Mouse (Mus musculus) midbrain, embryonic 16.5 days (tissue): ENCODE results near the gene Msn. TPM values are rescaled to one million over a fixed set of nuclear protein-coding genes. Genes with fewer than 3 reads are reported as not detected.

ENCODE experiments used
- ATAC-seq: fragments of 200-750 bp; cut with Nextera tagmentation; 2 replicates; pipeline ENCODE4 v1.8.0; 2017; ENCODE audit warnings: moderate TSS enrichment
- H3K27ac ChIP-seq: fragments of 300-500 bp; sonication (generic); 2 replicates; pipeline ENCODE4 v1.5.1; 2014; ENCODE audit warnings: mild to moderate bottlenecking, low read length, mixed read lengths
- H3K27me3 ChIP-seq: fragments of 300-500 bp; sonication (generic); 2 replicates; pipeline ENCODE4 v1.6.1; 2014; ENCODE audit warnings: low read depth, low read length, mixed read lengths; ENCODE audit not compliant: control insufficient read depth, insufficient read depth
- H3K36me3 ChIP-seq: fragments of 300-500 bp; sonication (generic); 2 replicates; pipeline ENCODE4 v1.6.1; 2014; ENCODE audit warnings: mild to moderate bottlenecking, low read length, moderate library complexity, mixed read lengths; ENCODE audit not compliant: control insufficient read depth, insufficient read depth
- H3K4me1 ChIP-seq: fragments of 300-500 bp; sonication (generic); 2 replicates; pipeline ENCODE4 v1.6.1; 2014; ENCODE audit warnings: mild to moderate bottlenecking, low read length, mixed read lengths; ENCODE audit not compliant: control insufficient read depth, insufficient read depth
- H3K4me2 ChIP-seq: fragments of 300-500 bp; sonication (generic); 2 replicates; pipeline ENCODE4 v1.6.1; 2014; ENCODE audit warnings: mild to moderate bottlenecking, low read length, mixed read lengths
- H3K4me3 ChIP-seq: fragments of 300-500 bp; sonication (generic); 2 replicates; pipeline ENCODE4 v1.5.1; 2014; ENCODE audit warnings: low read depth, mild to moderate bottlenecking, low read length, moderate library complexity, mixed read lengths
- H3K9ac ChIP-seq: fragments of 300-500 bp; sonication (generic); 2 replicates; pipeline ENCODE4 v1.6.1; 2014; ENCODE audit warnings: low read depth, low read length, mixed read lengths
- H3K9me3 ChIP-seq: fragments of 300-500 bp; sonication (generic); replicated peaks from 2 replicates; pipeline ENCODE4 v1.6.1; 2014; ENCODE audit warnings: mild to moderate bottlenecking, low read length, mixed read lengths; ENCODE audit not compliant: control insufficient read depth, poor library complexity, severe bottlenecking
- WGBS: fragments of 180-500 bp; shearing (Covaris S2); extraction: QIAGEN DNeasy Blood & Tissue Kit; methylation state at CpG from one replicate; pipeline ENCODE4 v1.1.7; 2014; 5-methylcytosine and 5-hydroxymethylcytosine counted together
- polyA plus RNA-seq: library from polyadenylated mRNA; unstranded; fragments of >200 nt; fragmentation: Nextera tagmentation; extraction: Ambion mirVana; gene quantifications from 2 replicates; pipeline ENCODE4 v1.2.1, GENCODE M21; 2015

The Msn gene
- polyA plus RNA-seq, 1 experiment from 2014 or later, result 27.2 TPM

- Histone ChIP-seq H3K4me3 (no peak overlapping the region), H3K27ac (no peak overlapping the region), H3K9me3 (no peaks in the 10 kb centered on the region), H3K9ac (no peak overlapping the region), H3K4me1 (no peaks in the 10 kb centered on the region), H3K4me2 (no peak overlapping the region), H3K27me3 (no peaks in the 10 kb centered on the region), H3K36me3 (no peaks in the 10 kb centered on the region)
- ATAC-seq, result no peak
- 70% methylated on average over 6 of the region's 6 CpGs for WGBS
Observed at GRCm38 (mm10) chrX:96134840-96135580, 39.2 kb downstream of the Msn start.

GRCm38 (mm10) chrX:96135581-96135980 is 39.7 kb downstream of the Msn start:
- no peaks in the 10 kb centered on the region for H3K4me1 ChIP-seq
- no peak overlapping the region for H3K4me3 ChIP-seq
- no peak overlapping the region for H3K4me2 ChIP-seq
- H3K36me3 ChIP-seq, result no peaks in the 10 kb centered on the region
- H3K9me3 ChIP-seq, result no peaks in the 10 kb centered on the region
- no peaks in the 10 kb centered on the region for H3K27me3 ChIP-seq
- no peak overlapping the region for H3K27ac ChIP-seq
- ATAC-seq, result no peak
- no peak overlapping the region for H3K9ac ChIP-seq
- 91% methylated on average over 4 of the region's 4 CpGs for WGBS

- Histone ChIP-seq H3K9me3 (no peaks in the 10 kb centered on the region), H3K4me2 (no peak overlapping the region), H3K36me3 (no peaks in the 10 kb centered on the region), H3K4me1 (no peaks in the 10 kb centered on the region), H3K4me3 (no peak overlapping the region), H3K9ac (no peak overlapping the region), H3K27me3 (no peaks in the 10 kb centered on the region), H3K27ac (no peak overlapping the region)
- WGBS, result 92% methylated on average over 2 of the region's 2 CpGs
- no peak for ATAC-seq
Observed at GRCm38 (mm10) chrX:96139262-96139661, 43.4 kb downstream of the Msn start.

DNA sequence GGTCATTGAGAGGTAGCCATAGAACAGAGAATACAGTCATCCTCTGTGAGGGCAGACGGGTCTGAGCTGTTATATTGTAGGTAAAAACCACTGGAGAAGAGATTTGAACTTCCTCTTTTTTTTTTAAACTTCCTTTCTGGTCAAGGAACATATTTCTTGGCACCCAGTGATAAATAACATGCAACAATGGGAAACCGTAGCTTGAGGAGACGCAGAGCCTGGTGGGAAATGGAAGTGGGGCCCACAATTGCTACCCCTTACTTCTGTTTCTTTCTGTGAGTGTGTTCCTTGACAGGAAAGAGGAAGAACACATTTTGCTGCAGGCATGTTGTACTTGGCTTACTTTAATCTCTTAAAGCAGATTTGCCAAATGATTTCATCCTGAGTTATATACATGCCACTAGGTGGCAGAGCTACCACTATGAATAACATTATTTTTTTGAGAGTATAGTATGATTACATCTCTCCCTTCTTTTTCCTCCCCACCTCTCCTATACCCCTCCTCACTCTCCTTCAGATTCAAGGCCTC is 49.2 kb downstream of the Msn start:
- Histone ChIP-seq H3K9ac (no peak overlapping the region), H3K4me3 (no peak overlapping the region), H3K4me2 (no peak overlapping the region), H3K36me3 (no peaks in the 10 kb centered on the region), H3K9me3 (no peaks in the 10 kb centered on the region), H3K27ac (no peak overlapping the region), H3K27me3 (no peaks in the 10 kb centered on the region), H3K4me1 (no peaks in the 10 kb centered on the region)
- peak; percentile 54; the same call in 1 of the 2 replicates for ATAC-seq
- WGBS, result 90% methylated on average over 3 of the region's 3 CpGs

DNA sequence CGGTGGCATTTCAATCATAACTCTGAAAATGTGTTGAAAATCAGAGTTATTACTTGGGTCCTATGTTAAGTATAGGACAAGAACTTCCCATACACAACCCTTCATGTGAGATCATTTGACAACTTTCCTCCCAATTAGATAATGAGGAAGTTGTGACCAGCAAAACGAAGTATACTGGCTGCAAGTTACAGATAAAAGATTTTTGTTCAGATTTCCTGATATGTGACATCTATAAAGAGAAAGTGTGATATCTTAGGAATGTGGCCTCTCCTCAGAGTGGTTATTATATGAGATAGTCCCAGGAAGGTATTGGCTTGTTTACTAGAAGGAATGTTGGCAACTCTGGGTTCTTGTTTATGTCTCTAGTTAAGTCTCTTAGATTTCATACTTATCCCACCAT is 52.4 kb downstream of the Msn start:
- H3K27me3 ChIP-seq, result no peaks in the 10 kb centered on the region
- no peak overlapping the region for H3K4me3 ChIP-seq
- H3K9ac ChIP-seq, result no peak overlapping the region
- no peak for ATAC-seq
- H3K4me2 ChIP-seq, result no peak overlapping the region
- H3K36me3 ChIP-seq, result no peaks in the 10 kb centered on the region
- WGBS, result 88% methylated on average over 2 of the region's 2 CpGs
- no peak overlapping the region for H3K27ac ChIP-seq
- no peaks in the 10 kb centered on the region for H3K4me1 ChIP-seq
- no peaks in the 10 kb centered on the region for H3K9me3 ChIP-seq

- H3K4me2 ChIP-seq, result no peak overlapping the region
- H3K36me3 ChIP-seq, result no peaks in the 10 kb centered on the region
- H3K4me1 ChIP-seq, result no peaks in the 10 kb centered on the region
- WGBS, result 77% methylated on average over 3 of the region's 3 CpGs
- ATAC-seq, result no peak
- no peak overlapping the region for H3K9ac ChIP-seq
- H3K27ac ChIP-seq, result no peak overlapping the region
- no peak overlapping the region for H3K4me3 ChIP-seq
- no peaks in the 10 kb centered on the region for H3K9me3 ChIP-seq
- no peaks in the 10 kb centered on the region for H3K27me3 ChIP-seq
Observed at GRCm38 (mm10) chrX:96153362-96153761, 57.5 kb downstream of the Msn start.

GRCm38 (mm10) chrX:96157936-96158335 is 62.1 kb downstream of the Msn start:
- no peaks in the 10 kb centered on the region for H3K27me3 ChIP-seq
- H3K4me1 ChIP-seq, result no peaks in the 10 kb centered on the region
- no peak overlapping the region for H3K27ac ChIP-seq
- no peak for ATAC-seq
- no peaks in the 10 kb centered on the region for H3K9me3 ChIP-seq
- H3K4me3 ChIP-seq, result no peak overlapping the region
- H3K36me3 ChIP-seq, result no peaks in the 10 kb centered on the region
- H3K9ac ChIP-seq, result no peak overlapping the region
- WGBS, result 92% methylated on average over 3 of the region's 3 CpGs
- H3K4me2 ChIP-seq, result no peak overlapping the region

DNA sequence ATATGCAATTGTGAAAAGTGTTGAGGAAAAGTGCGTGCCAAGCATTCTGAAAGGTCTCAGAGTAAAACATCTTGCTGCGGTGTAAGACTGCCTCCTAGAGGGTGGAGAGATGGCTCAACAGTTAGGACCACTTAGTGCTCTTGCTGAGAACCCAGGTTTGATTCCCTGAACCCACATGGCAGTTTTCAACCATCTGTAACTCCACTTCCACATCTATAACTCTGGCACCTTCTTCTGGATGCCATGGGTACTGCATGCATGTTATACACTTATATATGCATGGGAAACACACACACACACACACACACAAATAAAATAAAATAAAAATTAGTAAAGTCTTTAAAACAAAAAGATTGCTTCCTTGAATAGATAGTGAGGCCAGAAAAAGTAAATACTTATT is 66.7 kb downstream of the Msn start:
- Histone ChIP-seq H3K36me3 (no peaks in the 10 kb centered on the region), H3K9me3 (no peaks in the 10 kb centered on the region), H3K4me2 (no peak overlapping the region), H3K27me3 (no peaks in the 10 kb centered on the region), H3K9ac (no peak overlapping the region), H3K4me3 (no peak overlapping the region), H3K4me1 (no peaks in the 10 kb centered on the region), H3K27ac (no peak overlapping the region)
- WGBS, result 89% methylated on average over 2 of the region's 2 CpGs
- no peak for ATAC-seq

DNA sequence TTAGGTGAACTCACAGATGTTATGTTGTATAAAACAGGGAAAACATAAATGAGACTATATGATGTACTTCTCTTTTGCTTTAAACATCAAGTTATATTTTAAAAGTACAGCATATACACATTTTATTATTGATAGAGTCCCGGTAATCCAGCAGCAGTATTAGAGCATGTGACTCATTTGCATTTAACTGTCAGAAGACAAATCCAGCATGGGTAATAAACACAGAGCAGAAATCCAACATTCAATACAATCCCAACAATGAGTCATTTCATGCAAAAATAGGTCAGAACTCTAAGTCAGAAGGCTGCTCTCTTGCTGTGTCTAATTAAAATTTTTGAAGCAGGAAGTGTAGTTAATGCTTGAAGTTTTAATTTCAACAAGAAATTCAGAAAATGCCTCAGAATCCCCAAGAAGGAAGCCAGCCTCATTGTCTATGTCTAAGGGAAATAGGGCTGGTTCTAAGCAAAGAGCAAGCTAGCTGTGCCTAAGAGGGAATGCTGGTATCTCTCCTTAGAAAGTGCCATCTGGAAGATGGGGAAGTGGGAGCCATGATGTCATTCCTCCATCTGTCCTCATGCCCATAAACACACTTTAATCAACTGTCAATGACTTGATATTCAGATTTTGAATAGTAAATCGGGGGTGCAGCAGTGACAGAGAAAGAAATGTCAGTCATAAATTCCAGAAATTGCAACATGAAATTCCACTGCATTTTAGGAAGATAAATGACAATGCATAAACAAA is 76.0 kb downstream of the Msn start:
- H3K4me1 ChIP-seq, result no peaks in the 10 kb centered on the region
- ATAC-seq, result no peak
- H3K36me3 ChIP-seq, result no peaks in the 10 kb centered on the region
- no peak overlapping the region for H3K27ac ChIP-seq
- WGBS, result 68% methylated on average over 2 of the region's 2 CpGs
- H3K9ac ChIP-seq, result no peak overlapping the region
- H3K27me3 ChIP-seq, result no peaks in the 10 kb centered on the region
- H3K4me2 ChIP-seq, result no peak overlapping the region
- no peak overlapping the region for H3K4me3 ChIP-seq
- no peaks in the 10 kb centered on the region for H3K9me3 ChIP-seq
